Mouse (Mus musculus): ENCODE results near the gene Upk3bl.
"Not testable (repeated sequence)": the region's sequence is repeated elsewhere in the genome, so short reads cannot be mapped to it uniquely, and the experiment has no call there.

The Upk3bl gene

DNA sequence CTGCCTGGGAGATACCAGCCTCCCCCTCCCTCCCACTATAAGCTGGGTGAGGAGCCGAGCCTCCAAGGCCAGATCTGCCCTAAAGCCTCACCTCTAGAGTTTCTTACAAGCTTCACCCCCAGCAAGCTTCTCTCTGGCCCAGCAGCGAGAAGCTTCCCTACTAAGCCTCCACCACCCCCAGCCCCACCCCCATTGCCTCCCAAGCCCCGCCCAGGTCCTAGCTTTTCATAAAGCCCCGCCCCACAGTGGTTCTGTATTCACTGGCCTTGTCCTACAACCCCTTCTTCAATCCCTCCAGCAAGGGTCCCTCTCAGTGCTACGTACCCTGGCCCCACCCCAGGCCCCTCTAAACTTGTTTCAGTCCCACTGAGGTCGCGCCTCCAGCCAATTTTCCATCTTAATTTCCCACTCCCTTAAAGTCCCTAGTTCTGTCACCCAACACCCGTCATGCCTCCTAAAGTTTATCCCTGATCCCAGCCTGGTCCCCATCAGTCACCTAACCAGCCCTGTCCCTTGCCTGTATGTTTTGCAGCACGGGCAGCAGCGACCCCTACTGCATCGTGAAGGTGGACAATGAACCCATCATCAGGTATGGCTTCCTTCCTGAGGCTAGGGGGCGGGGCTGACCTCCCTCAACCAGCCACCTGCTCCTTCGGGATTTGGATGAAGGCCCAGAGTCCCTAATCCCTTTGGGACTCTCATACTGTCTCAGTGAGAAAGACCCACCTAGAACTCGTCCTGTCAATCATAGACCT lies 34.7 kb downstream of the Upk3bl start:
- no peak for DNase-seq

DNA sequence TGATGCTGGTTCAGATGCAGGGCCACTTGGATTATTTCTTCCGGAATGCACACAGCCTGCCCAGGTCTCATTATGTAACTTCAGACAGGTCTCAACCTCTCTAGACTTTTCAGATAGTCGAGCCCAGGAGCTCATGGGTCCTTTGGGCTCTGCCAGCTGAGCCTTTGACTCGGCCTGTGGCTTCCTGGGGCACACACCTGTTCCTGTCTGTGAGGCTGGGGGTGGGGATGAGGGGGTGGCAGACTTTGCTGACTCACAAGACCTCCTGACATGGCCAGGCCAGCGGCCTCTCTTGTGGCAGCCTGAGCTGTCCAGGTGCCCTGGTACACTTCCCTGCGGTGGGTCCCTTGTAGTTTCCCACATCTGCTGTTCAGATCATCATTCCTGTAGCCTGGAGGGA lies 37.6 kb downstream of the Upk3bl start:
- DNase-seq, result no peak

DNA sequence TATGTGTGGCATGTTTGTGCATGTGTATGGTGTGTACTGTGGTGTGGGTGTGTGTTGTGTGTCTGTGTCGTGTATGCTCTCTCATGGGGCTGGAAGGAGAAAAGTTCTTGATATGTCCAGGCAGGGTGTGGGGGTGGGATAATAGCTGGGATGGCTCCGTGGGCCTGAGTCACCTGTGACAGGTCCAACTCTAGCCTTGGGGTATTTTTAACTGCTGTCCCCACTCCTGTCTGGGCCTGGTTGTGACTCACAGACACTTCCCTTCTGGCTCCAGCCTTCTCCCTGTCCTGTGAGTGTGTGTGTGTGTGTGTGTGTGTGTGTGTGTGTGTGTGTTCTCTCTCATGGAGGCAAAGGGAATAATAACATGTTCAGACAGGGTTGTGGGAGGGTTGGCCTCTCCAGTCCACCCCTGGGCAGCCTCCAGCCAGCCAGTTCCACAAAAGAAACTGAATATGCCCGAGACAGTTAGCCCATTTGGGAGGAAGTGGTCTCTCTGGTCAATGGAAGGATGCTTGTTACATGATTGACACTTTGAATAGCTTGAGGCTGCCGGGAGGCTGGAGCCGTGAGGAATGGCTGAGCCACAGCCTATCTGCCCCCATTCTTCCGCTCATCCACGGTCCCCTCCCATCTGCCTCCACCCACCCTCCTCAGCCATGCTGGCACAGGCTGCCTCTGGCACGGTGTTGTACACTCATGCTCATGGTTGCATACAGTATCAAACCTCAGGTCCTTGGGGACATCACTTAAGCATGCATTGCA lies 40.1 kb downstream of the Upk3bl start:
- no peak for DNase-seq

GRCm38 (mm10) chr5:136095089-136095488 lies 40.8 kb downstream of the Upk3bl start:
- DNase-seq, result no peak

GRCm38 (mm10) chr5:136098536-136098935 lies 44.2 kb downstream of the Upk3bl start:
- no peak for DNase-seq

DNA sequence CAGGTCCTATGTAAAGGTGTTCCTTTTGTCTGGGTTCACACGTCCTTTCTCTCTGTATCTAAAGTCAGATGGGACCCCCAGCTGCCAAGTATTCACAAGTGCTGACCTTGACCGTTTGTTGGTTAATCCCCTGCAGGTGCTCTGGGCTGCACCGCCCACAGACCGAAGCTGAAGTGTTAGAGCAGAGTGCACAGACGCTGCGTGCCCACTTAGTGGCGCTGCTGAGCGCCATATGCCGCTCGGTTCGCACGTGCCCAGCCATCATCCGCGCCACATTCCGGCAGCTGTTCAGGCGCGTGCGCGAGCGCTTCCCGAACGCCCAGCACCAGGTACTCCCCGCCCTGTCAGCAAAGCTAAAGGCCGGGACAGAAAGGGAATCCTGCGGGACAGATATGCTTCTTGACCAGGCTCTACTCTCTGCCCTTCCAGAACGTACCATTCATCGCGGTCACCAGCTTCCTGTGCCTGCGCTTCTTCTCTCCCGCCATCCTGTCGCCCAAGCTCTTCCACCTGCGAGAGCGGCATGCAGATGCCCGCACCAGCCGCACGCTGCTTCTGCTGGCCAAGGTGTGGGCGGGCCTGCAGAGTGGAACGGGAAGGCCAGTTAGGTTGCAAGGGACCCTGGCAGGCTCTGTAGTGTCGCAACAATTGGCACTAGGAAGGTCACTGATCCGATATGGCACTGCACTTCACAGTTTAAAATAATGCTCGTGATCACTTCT lies 48.0 kb downstream of the Upk3bl start:
- DNase-seq, result peak; percentile 80

DNA sequence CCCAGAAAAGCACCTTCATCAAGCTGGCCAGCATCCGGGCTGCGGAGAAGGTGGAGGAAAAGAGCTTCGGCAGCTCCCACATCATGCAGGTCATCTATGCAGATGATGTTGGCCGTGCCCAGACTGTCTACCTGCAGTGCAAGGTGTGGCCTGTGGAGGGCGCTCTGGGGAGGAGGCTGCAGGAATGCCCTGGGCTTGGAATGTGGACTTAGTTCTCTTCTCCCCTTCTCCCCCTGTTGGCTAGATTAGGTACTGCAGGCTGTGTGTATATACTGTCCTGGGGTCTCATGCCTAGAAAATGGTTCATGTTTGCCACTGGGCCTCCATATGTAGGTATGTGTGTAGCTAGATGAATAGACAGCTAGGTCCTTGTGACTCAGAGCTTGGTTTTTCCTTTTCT lies 50.2 kb downstream of the Upk3bl start:
- DNase-seq, result peak; percentile 43

DNA sequence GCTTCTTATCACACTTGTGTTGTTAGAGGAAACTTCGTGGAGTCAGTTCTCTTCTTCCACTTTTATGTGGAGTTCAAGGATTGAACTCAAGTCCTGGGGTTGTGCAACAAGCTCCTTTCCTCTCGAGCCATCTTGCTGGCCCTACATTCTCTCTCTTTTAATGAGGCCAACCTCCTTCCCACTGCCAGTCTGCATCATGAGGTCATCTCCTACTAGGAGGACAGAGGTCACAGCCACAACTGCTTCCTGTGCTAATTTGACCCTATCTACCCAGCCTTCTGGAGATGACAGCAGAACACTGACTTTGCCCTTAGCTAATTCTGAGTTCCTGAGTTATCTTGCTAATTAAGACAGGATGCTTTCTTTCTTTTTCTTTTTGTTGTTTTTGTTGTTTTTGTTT lies 54.2 kb downstream of the Upk3bl start:
- DNase-seq, result no peak

DNA sequence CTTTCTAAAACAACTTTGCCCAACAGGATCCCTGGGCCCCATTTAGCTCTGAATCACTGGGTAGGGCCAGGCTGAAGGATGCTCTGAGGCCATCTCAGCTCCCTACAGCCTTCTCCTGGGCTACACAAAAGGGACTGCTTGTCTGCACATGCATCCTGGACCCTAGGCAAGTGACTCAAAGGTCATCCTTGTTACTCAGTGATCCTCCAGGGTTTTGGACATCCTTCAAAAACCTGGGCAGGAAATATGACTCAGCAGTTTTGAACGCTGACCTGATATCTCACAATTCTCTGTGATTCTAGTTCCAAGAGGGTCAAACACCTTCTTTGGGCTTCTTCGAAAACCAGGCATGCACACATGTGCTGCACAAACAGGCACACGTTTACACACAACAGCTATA lies 54.8 kb downstream of the Upk3bl start:
- no peak for DNase-seq

DNA sequence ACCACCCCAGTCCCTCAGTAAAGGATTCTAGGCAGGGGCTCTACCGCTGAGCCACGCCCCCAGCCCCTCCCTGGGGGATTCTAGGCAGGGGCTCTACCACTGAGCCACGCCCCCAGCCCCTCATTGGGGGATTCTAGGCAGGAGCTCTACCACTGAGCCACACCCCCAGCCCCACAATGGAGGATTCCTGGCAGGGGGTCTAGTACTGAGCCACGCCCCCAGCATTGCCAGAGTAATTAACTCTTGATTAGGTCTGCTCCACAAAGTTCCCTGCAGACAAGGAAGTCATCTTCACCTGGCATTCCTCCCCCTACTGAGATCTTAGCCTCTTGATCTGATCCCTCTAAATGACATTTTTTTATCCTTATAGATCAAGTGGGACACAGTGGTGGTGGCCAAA lies 59.3 kb downstream of the Upk3bl start:
- DNase-seq, result not testable (repeated sequence)

All from right cerebral cortex, postnatal 4 days (tissue).